Mouse (Mus musculus): Measurements from ENCODE around the gene Gipr. TPM values are rescaled to one million over a fixed set of nuclear protein-coding genes. Genes with fewer than 3 reads are reported as not detected.
"Not testable (repeated sequence)": the region's sequence is repeated elsewhere in the genome, so short reads cannot be mapped to it uniquely, and the experiment has no call there.

The Gipr gene
- polyA plus RNA-seq, 1 experiment from 2014 or later, result 3.6 TPM

- Histone ChIP-seq H3K4me2 (ENCODE audit: low read depth, low read length) (peak overlapping the region; percentile 94), H3K36me3 (ENCODE audit: control insufficient read depth, insufficient read depth, low read length) (no peaks in the 10 kb centered on the region), H3K4me1 (ENCODE audit: control insufficient read depth, insufficient read depth, low read length) (peaks cover 42% of the 10 kb centered on the region), H3K9ac (ENCODE audit: low read depth, low read length) (peak overlapping the region; percentile 51), H3K9me3 (ENCODE audit: control insufficient read depth, low read length) (no peaks in the 10 kb centered on the region), H3K27ac (ENCODE audit: low read length) (no peak overlapping the region), H3K4me3 (ENCODE audit: low read length) (peak overlapping the region; percentile 54), H3K27me3 (replicated peaks; ENCODE audit: control insufficient read depth, insufficient read depth, low read length) (peaks cover 2% of the 10 kb centered on the region; the same call in 1 of the 2 replicates)
- ATAC-seq, result no peak
- WGBS, result 11% methylated on average over 18 of the region's 18 CpGs
Observed at GRCm38 (mm10) chr7:19159411-19159810, 6.5 kb downstream of the Gipr start.

- Histone ChIP-seq H3K4me3 (ENCODE audit: low read length) (no peak overlapping the region), H3K9me3 (ENCODE audit: control insufficient read depth, low read length) (no peaks in the 10 kb centered on the region), H3K4me2 (ENCODE audit: low read depth, low read length) (no peak overlapping the region), H3K4me1 (ENCODE audit: control insufficient read depth, insufficient read depth, low read length) (peaks cover 34% of the 10 kb centered on the region), H3K9ac (ENCODE audit: low read depth, low read length) (no peak overlapping the region), H3K27me3 (replicated peaks; ENCODE audit: control insufficient read depth, insufficient read depth, low read length) (peaks cover 2% of the 10 kb centered on the region; the same call in 1 of the 2 replicates), H3K36me3 (ENCODE audit: control insufficient read depth, insufficient read depth, low read length) (no peaks in the 10 kb centered on the region), H3K27ac (ENCODE audit: low read length) (no peak overlapping the region)
- 64% methylated on average over 11 of the region's 11 CpGs for WGBS
- ATAC-seq, result no peak
Observed at GRCm38 (mm10) chr7:19158601-19159000, 7.3 kb downstream of the Gipr start.

DNA sequence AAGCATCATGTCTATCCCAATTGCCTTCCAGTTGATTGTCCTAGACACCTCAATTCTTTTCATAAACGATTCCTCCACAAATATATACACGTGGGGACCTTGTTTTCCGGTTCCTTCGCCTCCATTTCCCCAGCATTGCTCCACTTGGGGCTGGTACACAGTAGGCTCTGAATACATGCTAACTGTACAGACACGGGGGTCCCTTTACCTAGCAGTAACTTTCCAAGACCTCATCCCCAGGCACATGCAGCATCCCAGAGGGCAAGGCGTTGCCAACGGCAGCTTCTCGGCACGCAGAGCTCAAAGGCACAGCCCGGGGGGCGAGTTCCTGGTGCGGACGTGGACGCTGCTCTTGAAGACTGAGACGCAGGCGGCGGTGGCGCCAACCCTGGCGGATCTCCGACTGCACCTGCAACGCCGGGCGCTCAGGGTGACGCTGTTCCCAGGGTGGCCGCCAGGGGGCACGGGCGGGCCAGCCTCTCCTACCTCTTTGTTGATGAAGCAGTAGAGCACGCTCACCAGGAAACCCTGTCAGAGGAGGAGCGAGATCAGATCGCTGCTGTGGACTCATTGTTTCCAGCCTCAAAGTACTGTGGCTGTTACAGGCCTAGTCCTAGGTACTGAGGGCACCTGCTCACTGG is 8.6 kb downstream of the Gipr start:
- no peaks in the 10 kb centered on the region; the same call in 1 of the 2 replicates for H3K27me3 ChIP-seq (replicated peaks; ENCODE audit: control insufficient read depth, insufficient read depth, low read length)
- ATAC-seq, result peak; percentile 65
- peak overlapping the region; percentile 52 for H3K9ac ChIP-seq (ENCODE audit: low read depth, low read length)
- no peaks in the 10 kb centered on the region for H3K36me3 ChIP-seq (ENCODE audit: control insufficient read depth, insufficient read depth, low read length)
- H3K4me3 ChIP-seq (ENCODE audit: low read length), result peak overlapping the region; percentile 19; the same call in 1 of the 2 replicates
- H3K4me2 ChIP-seq (ENCODE audit: low read depth, low read length), result peak overlapping the region; percentile 34; the same call in 1 of the 2 replicates
- H3K4me1 ChIP-seq (ENCODE audit: control insufficient read depth, insufficient read depth, low read length), result peaks cover 33% of the 10 kb centered on the region
- no peak overlapping the region for H3K27ac ChIP-seq (ENCODE audit: low read length)
- WGBS, result 5% methylated on average over 30 of the region's 30 CpGs
- no peaks in the 10 kb centered on the region for H3K9me3 ChIP-seq (ENCODE audit: control insufficient read depth, low read length)

- ATAC-seq, result peak; percentile 60
- Histone ChIP-seq H3K9ac (ENCODE audit: low read depth, low read length) (no peak overlapping the region), H3K4me1 (ENCODE audit: control insufficient read depth, insufficient read depth, low read length) (peaks cover 33% of the 10 kb centered on the region), H3K27ac (ENCODE audit: low read length) (peak overlapping the region; percentile 8; the same call in 1 of the 2 replicates), H3K27me3 (replicated peaks; ENCODE audit: control insufficient read depth, insufficient read depth, low read length) (no peaks in the 10 kb centered on the region; the same call in 1 of the 2 replicates), H3K4me3 (ENCODE audit: low read length) (no peak overlapping the region), H3K4me2 (ENCODE audit: low read depth, low read length) (no peak overlapping the region), H3K9me3 (ENCODE audit: control insufficient read depth, low read length) (no peaks in the 10 kb centered on the region), H3K36me3 (ENCODE audit: control insufficient read depth, insufficient read depth, low read length) (peaks cover 3% of the 10 kb centered on the region; the same call in 1 of the 2 replicates)
- WGBS, result 43% methylated on average over 13 of the region's 13 CpGs
Observed at GRCm38 (mm10) chr7:19155825-19156475, 10.0 kb downstream of the Gipr start.

GRCm38 (mm10) chr7:19154796-19155195 is 11.1 kb downstream of the Gipr start:
- peaks cover 33% of the 10 kb centered on the region for H3K4me1 ChIP-seq (ENCODE audit: control insufficient read depth, insufficient read depth, low read length)
- no peaks in the 10 kb centered on the region for H3K9me3 ChIP-seq (ENCODE audit: control insufficient read depth, low read length)
- no peak overlapping the region for H3K27ac ChIP-seq (ENCODE audit: low read length)
- H3K9ac ChIP-seq (ENCODE audit: low read depth, low read length), result no peak overlapping the region
- peaks cover 3% of the 10 kb centered on the region; the same call in 1 of the 2 replicates for H3K36me3 ChIP-seq (ENCODE audit: control insufficient read depth, insufficient read depth, low read length)
- no peaks in the 10 kb centered on the region for H3K27me3 ChIP-seq (replicated peaks; ENCODE audit: control insufficient read depth, insufficient read depth, low read length)
- H3K4me3 ChIP-seq (ENCODE audit: low read length), result no peak overlapping the region
- WGBS, result 82% methylated on average over 8 of the region's 8 CpGs
- H3K4me2 ChIP-seq (ENCODE audit: low read depth, low read length), result no peak overlapping the region
- ATAC-seq, result no peak

DNA sequence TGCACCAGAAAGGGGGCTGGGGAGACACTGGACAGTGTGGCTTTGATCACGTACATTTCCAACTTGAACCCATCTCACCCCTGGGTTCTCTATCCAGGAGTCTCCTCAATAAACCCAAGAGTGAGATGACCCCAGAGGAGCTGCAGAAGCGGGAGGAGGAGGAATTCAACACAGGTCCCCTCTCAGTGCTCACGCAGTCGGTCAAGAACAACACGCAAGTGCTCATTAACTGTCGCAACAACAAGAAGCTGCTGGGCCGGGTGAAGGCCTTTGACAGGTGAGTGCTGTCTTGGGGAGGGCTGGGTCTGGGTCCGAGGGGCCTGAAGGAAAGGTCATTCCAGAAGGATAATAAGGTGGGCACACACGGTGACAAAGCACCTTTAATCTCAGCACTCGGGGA is 14.8 kb downstream of the Gipr start:
- Histone ChIP-seq H3K4me1 (ENCODE audit: control insufficient read depth, insufficient read depth, low read length) (peaks cover 22% of the 10 kb centered on the region), H3K4me2 (ENCODE audit: low read depth, low read length) (0 out of 2 replicates have a peak overlapping the region, but pooled peaks have one; percentile 74)
- not testable (repeated sequence) for H3K4me3 ChIP-seq (ENCODE audit: low read length); H3K27me3 ChIP-seq (replicated peaks; ENCODE audit: control insufficient read depth, insufficient read depth, low read length); H3K9ac ChIP-seq (ENCODE audit: low read depth, low read length); H3K9me3 ChIP-seq (ENCODE audit: control insufficient read depth, low read length); H3K27ac ChIP-seq (ENCODE audit: low read length); H3K36me3 ChIP-seq (ENCODE audit: control insufficient read depth, insufficient read depth, low read length); ATAC-seq
- 88% methylated on average over 10 of the region's 10 CpGs for WGBS

GRCm38 (mm10) chr7:19149626-19150025 is 16.3 kb downstream of the Gipr start, which contains the start of gene Snrpd2:
Snrpd2 (plus strand) TSS chr7:19149722.
- ATAC-seq, result peak; percentile 93
- under 1% methylated on average over 24 of the region's 24 CpGs for WGBS

GRCm38 (mm10) chr7:19148875-19149541 is 16.9 kb downstream of the Gipr start, which contains the start of gene Qpctl:
Qpctl (minus strand) TSS chr7:19149291.
- Histone ChIP-seq H3K9me3 (ENCODE audit: control insufficient read depth, low read length) (no peaks in the 10 kb centered on the region), H3K9ac (ENCODE audit: low read depth, low read length) (peak within 1 kb of the TSS; percentile 75), H3K27ac (ENCODE audit: low read length) (peak within 1 kb of the TSS; percentile 85), H3K4me3 (ENCODE audit: low read length) (peak within 1 kb of the TSS; percentile 69), H3K27me3 (replicated peaks; ENCODE audit: control insufficient read depth, insufficient read depth, low read length) (no peaks in the 10 kb centered on the region), H3K4me1 (ENCODE audit: control insufficient read depth, insufficient read depth, low read length) (peaks cover 11% of the 10 kb centered on the region), H3K36me3 (ENCODE audit: control insufficient read depth, insufficient read depth, low read length) (peaks cover 3% of the 10 kb centered on the region; the same call in 1 of the 2 replicates), H3K4me2 (ENCODE audit: low read depth, low read length) (peak within 1 kb of the TSS; percentile 95)
- ATAC-seq, result peak; percentile 97
- WGBS, result under 1% methylated on average over 43 of the region's 43 CpGs

More at GRCm38 (mm10) chr7:19149626-19150025, 16.3 kb downstream of the Gipr start, which contains the start of gene Snrpd2:
- Histone ChIP-seq H3K27me3 (replicated peaks; ENCODE audit: control insufficient read depth, insufficient read depth, low read length) (no peaks in the 10 kb centered on the region), H3K9ac (ENCODE audit: low read depth, low read length) (peak within 1 kb of the TSS; percentile 75), H3K4me3 (ENCODE audit: low read length) (peak within 1 kb of the TSS; percentile 69), H3K9me3 (ENCODE audit: control insufficient read depth, low read length) (no peaks in the 10 kb centered on the region), H3K4me2 (ENCODE audit: low read depth, low read length) (peak within 1 kb of the TSS; percentile 95), H3K4me1 (ENCODE audit: control insufficient read depth, insufficient read depth, low read length) (peaks cover 11% of the 10 kb centered on the region), H3K36me3 (ENCODE audit: control insufficient read depth, insufficient read depth, low read length) (peaks cover 3% of the 10 kb centered on the region; the same call in 1 of the 2 replicates), H3K27ac (ENCODE audit: low read length) (peak within 1 kb of the TSS; percentile 85)

Measured in intestine, embryonic 16.5 days (tissue).